ENCODE assay signal across 8 mouse cellular contexts in genomic region chr8:88359959-88360358, GRCm38 (mm10). TPM values are rescaled to one million over a fixed set of nuclear protein-coding genes. Genes with fewer than 3 reads are reported as not detected.
A peak's percentile ranks its signal among the peaks of the same experiment; 100 is the strongest.
DNase-seq lines count a peak whose midpoint lies in the region; ATAC-seq and TF ChIP-seq lines count a peak whose summit lies in the region.

No protein-coding gene starts in this region.

- peak; percentile 55 for TF ChIP-seq CTCF in heart, adult 2 months (IDR thresholded peaks at IDR 0.05)
- TF ChIP-seq CTCF in MEL (IDR thresholded peaks at IDR 0.05 in 2 of 3, conservative IDR thresholded peaks at IDR 0.05 in 1 of 3; ENCODE audit: control insufficient read depth in 1 of 3, insufficient read depth in 1 of 3, low read depth in 2 of 3, low read length in 3 of 3, poor library complexity in 1 of 3, severe bottlenecking in 1 of 3) = peak in 2 of 3 experiments; percentile 22 to 44; a peak in 4 of 6 replicates

- no peak for TF ChIP-seq POLR2A in heart, adult 2 months (IDR thresholded peaks at IDR 0.05; ENCODE audit: insufficient read depth, low read depth, low read length)
- TF ChIP-seq POLR2A in MEL (IDR thresholded peaks at IDR 0.05; ENCODE audit: control insufficient read depth in 1 of 2, insufficient read depth in 1 of 2, low read depth in 1 of 2, low read length in 2 of 2, poor library complexity in 1 of 2) = no peak

- ATAC-seq in heart, embryonic 16.5 days (replicated peaks; ENCODE audit: extremely low read depth, insufficient read depth, low FRiP score) = no peak

- H3K4me1 ChIP-seq in heart, adult 2 months (ENCODE audit: control insufficient read depth, insufficient read depth, low read length) = peaks cover 7% of the 10 kb centered on the region
- peaks cover 0 to 8% of the 10 kb centered on the region in 2 experiments; a peak in 2 of 4 replicates for H3K4me1 ChIP-seq in MEL (ENCODE audit: control insufficient read depth in 1 of 2, insufficient read depth in 2 of 2, low read length in 2 of 2)
- H3K4me1 ChIP-seq in heart, embryonic 16.5 days (ENCODE audit: control insufficient read depth, insufficient read depth, low read length) = peaks cover 32% of the 10 kb centered on the region

- 50% methylated on average over 2 of the region's 2 CpGs for WGBS in heart, adult 2 months
- WGBS in heart, embryonic 16.5 days = 71% methylated on average over 2 of the region's 2 CpGs

- H3K79me2 ChIP-seq in heart, adult 2 months (replicated peaks; ENCODE audit: control insufficient read depth, insufficient read depth, low read length) = peaks cover 2% of the 10 kb centered on the region; the same call in 1 of the 2 replicates
- peaks cover 34% of the 10 kb centered on the region for H3K79me2 ChIP-seq in MEL (ENCODE audit: control insufficient read depth, insufficient read depth, low read length, poor library complexity)

- H3K9ac ChIP-seq in heart, adult 2 months (ENCODE audit: low read depth, low read length) = no peak overlapping the region
- peak overlapping the region; percentile 91 for H3K9ac ChIP-seq in MEL (ENCODE audit: control insufficient read depth, low read depth, low read length, poor library complexity, severe bottlenecking)
- H3K9ac ChIP-seq in heart, embryonic 16.5 days (ENCODE audit: low read length) = peak overlapping the region; percentile 99

- peak; percentile 21 for TF ChIP-seq RAD21 in MEL (IDR thresholded peaks at IDR 0.05; ENCODE audit: low read depth, low read length)

- H3K27me3 ChIP-seq in heart, adult 2 months (ENCODE audit: control insufficient read depth, insufficient read depth, low read length) = no peaks in the 10 kb centered on the region
- no peaks in the 10 kb centered on the region for H3K27me3 ChIP-seq in MEL (ENCODE audit: control insufficient read depth in 1 of 2, insufficient read depth in 2 of 2, low read length in 2 of 2)
- no peaks in the 10 kb centered on the region for H3K27me3 ChIP-seq in heart, embryonic 16.5 days (ENCODE audit: control insufficient read depth, insufficient read depth, low read length)

- intact Hi-C loops in heart, adult 2 months (cut with DNase I) = loop anchor here (2.0 to 10.0 kb wide), 5 partner anchors 87 to 245 kb away; partner anchors contain the start of genes Adcy7, Cnep1r1 and Nkd1
- intact Hi-C loops in left cerebral cortex, postnatal 4 days (cut with DNase I) = loop anchor here (5.0 to 10.0 kb wide), 4 partner anchors 93 to 365 kb away; partner anchors contain the start of gene Nkd1

- TF ChIP-seq EP300 in heart, adult 2 months (IDR thresholded peaks at IDR 0.05; ENCODE audit: insufficient read depth, low read depth, low read length) = no peak
- TF ChIP-seq EP300 in MEL (IDR thresholded peaks at IDR 0.05; ENCODE audit: low read depth in 1 of 2, low read length in 2 of 2) = no peak

- peak overlapping the region; percentile 10 for H3K4me3 ChIP-seq in heart, adult 2 months
- peak overlapping the region; percentile 54 to 99 for H3K4me3 ChIP-seq in MEL (ENCODE audit: control insufficient read depth in 1 of 2, insufficient read depth in 1 of 2, low read depth in 2 of 2, low read length in 2 of 2)
- H3K4me3 ChIP-seq in heart, embryonic 16.5 days (ENCODE audit: low read length) = peak overlapping the region; percentile 96

- peaks cover 18% of the 10 kb centered on the region for H3K36me3 ChIP-seq in heart, adult 2 months (ENCODE audit: control insufficient read depth, insufficient read depth, low read length)
- peaks cover 18 to 27% of the 10 kb centered on the region in 2 experiments for H3K36me3 ChIP-seq in MEL (ENCODE audit: control insufficient read depth in 1 of 2, insufficient read depth in 2 of 2, low read length in 2 of 2)
- peaks cover 39% of the 10 kb centered on the region for H3K36me3 ChIP-seq in heart, embryonic 16.5 days (ENCODE audit: control insufficient read depth, insufficient read depth)

- no peak for DNase-seq in heart, adult 2 months
- no peak for DNase-seq in heart, adult 18-20 months
- DNase-seq in MEL (ENCODE audit: low read depth, low spot score) = peak; percentile 67
- DNase-seq in lung, postnatal 25 days (ENCODE audit: low spot score) = peak; percentile 11
- DNase-seq in left cerebral cortex, postnatal 4 days = no peak
- DNase-seq in layer of hippocampus, adult 9-11 months = no peak
- no peak for DNase-seq in cerebellum, adult 9-11 months

- peak overlapping the region; percentile 88 for H3K4me2 ChIP-seq in heart, embryonic 16.5 days (ENCODE audit: low read depth, low read length)

- H3K9me3 ChIP-seq in MEL (replicated peaks; ENCODE audit: insufficient read depth, low read length) = no peaks in the 10 kb centered on the region
- 0 out of 2 replicates have a peak, but pooled peaks cover 5% of the 10 kb centered on the region for H3K9me3 ChIP-seq in heart, embryonic 16.5 days (replicated peaks; ENCODE audit: control insufficient read depth, low read length)

- H3K27ac ChIP-seq in heart, adult 2 months = no peak overlapping the region; the same call in 1 of the 2 replicates
- no peak overlapping the region for H3K27ac ChIP-seq in MEL (ENCODE audit: control insufficient read depth, low read depth, low read length)
- H3K27ac ChIP-seq in heart, embryonic 16.5 days (ENCODE audit: low read length) = no peak overlapping the region

TF ChIP-seq in MEL, 35 proteins besides CTCF, POLR2A, EP300 and RAD21:
- no peak for TF ChIP-seq MXI1 (IDR thresholded peaks at IDR 0.05; ENCODE audit: low read depth, low read length)
- TF ChIP-seq SMC3 (IDR thresholded peaks at IDR 0.05; ENCODE audit: low read depth, low read length) = peak; percentile 46
- TF ChIP-seq CHD1 (IDR thresholded peaks at IDR 0.05; ENCODE audit: low read depth, low read length) = no peak
- no peak for TF ChIP-seq MAFK (IDR thresholded peaks at IDR 0.05; ENCODE audit: borderline replicate concordance, low read depth, low read length)

RNA-seq across cellular contexts. Expression of gene Brd7, which starts 2.0 kb away (rescaled TPM):
- total RNA-seq in heart, adult 2 months (2021) = 10 to 100 TPM; 78.9 to 79.0 TPM
- polyA plus RNA-seq in heart, adult 2 months (2012; rRNA removed) = 30.9 and 44.6 TPM in 2 replicates
- total RNA-seq in heart, adult 18-20 months (2021) = 10 to 100 TPM; 70.0 to 74.0 TPM
- total RNA-seq in MEL (2012; rRNA removed) = 67.7 and 89.0 TPM in 2 replicates
- polyA plus RNA-seq in MEL (2012; ENCODE audit: insufficient read depth in 1 of 2, insufficient read length in 2 of 2, low read depth in 1 of 2, low replicate concordance in 2 of 2, missing spikeins in 1 of 2) = 100 to 1,000 TPM in 1 of 2 experiments, 10 to 100 TPM in 1; 40.0 to 192 TPM
- polyA plus RNA-seq in heart, embryonic 16.5 days (2015; fragmentation: Nextera tagmentation; extraction: Ambion mirVana) = 60.3 and 64.4 TPM in 2 replicates
- total RNA-seq in left cerebral cortex, postnatal 4 days (2021) = 10 to 100 TPM; 63.8 to 76.9 TPM

Comparison
In these comparisons a context has a peak if more than half of its experiments do, and no peak if none do; other contexts are left out.
1. DNase-seq: peak in MEL (single experiment) and lung, postnatal 25 days (single experiment); none in heart, adult 2 months (0 of 2), heart, adult 18-20 months (0 of 2), left cerebral cortex, postnatal 4 days (single experiment), layer of hippocampus, adult 9-11 months (single experiment) and cerebellum, adult 9-11 months (single experiment).
2. H3K4me3 ChIP-seq: peak in every context shown above with its lines; median percentile 96 in heart, embryonic 16.5 days; 76 in MEL; 10 in heart, adult 2 months.